Mouse (Mus musculus) ES-Bruce4 (cell line): Measurements from ENCODE around the gene Ppm1h. TPM values are rescaled to one million over a fixed set of nuclear protein-coding genes. Genes with fewer than 3 reads are reported as not detected.
"Not testable (repeated sequence)": the region's sequence is repeated elsewhere in the genome, so short reads cannot be mapped to it uniquely, and the experiment has no call there.

Source experiments
- H3K27ac ChIP-seq: 2 replicates; pipeline ENCODE4 v1.5.1; 2012; ENCODE audit warnings: low read length, inconsistent platforms; ENCODE audit not compliant: insufficient read depth
- H3K27me3 ChIP-seq: 2 replicates; pipeline ENCODE4 v1.6.1; 2012; ENCODE audit warnings: mild to moderate bottlenecking, low read length, inconsistent platforms; ENCODE audit not compliant: control insufficient read depth, poor library complexity, insufficient read depth, severe bottlenecking
- H3K36me3 ChIP-seq: 2 replicates; pipeline ENCODE4 v1.6.1; 2012; ENCODE audit warnings: inconsistent platforms, mild to moderate bottlenecking, low read length, moderate library complexity; ENCODE audit not compliant: control insufficient read depth, poor library complexity, insufficient read depth, severe bottlenecking
- H3K4me1 ChIP-seq: one replicate; pipeline ENCODE4 v1.8.1; 2011; ENCODE audit warnings: low read length; ENCODE audit not compliant: control insufficient read depth, insufficient read depth
- H3K4me3 ChIP-seq: 2 replicates; pipeline ENCODE4 v1.5.1; 2011; ENCODE audit warnings: low read depth, mild to moderate bottlenecking, low read length
- H3K9ac ChIP-seq: 2 replicates; pipeline ENCODE4 v1.6.1; 2012; ENCODE audit warnings: low read depth, mild to moderate bottlenecking, inconsistent platforms; ENCODE audit not compliant: poor library complexity, severe bottlenecking
- H3K9me3 ChIP-seq: replicated peaks from 2 replicates; pipeline ENCODE4 v1.6.1; 2012; ENCODE audit warnings: mild to moderate bottlenecking, low read length, inconsistent platforms; ENCODE audit not compliant: control insufficient read depth, poor library complexity, insufficient read depth, severe bottlenecking
- CTCF ChIP-seq: IDR thresholded peaks from one replicate; pipeline ENCODE4 v1.8.1; 2011; ENCODE audit warnings: low read depth, low read length
- EP300 ChIP-seq: IDR thresholded peaks from 2 replicates; pipeline ENCODE4 v1.6.1; 2011; ENCODE audit warnings: low read depth, low read length; ENCODE audit not compliant: insufficient read depth
- POLR2A ChIP-seq: IDR thresholded peaks from one replicate; pipeline ENCODE4 v1.8.1; 2011; ENCODE audit warnings: low read length; ENCODE audit not compliant: insufficient read depth
- polyA plus RNA-seq: library from polyadenylated mRNA; stranded (reverse); fragments of >200 nt; gene quantifications from 2 replicates; pipeline ENCODE4 v1.2.4, GENCODE M21; 2011; ENCODE audit warnings: low read depth; ENCODE audit not compliant: missing spikeins, insufficient read depth, insufficient read length

Gene Ppm1h
- polyA plus RNA-seq, 1 experiment, result 8.7 TPM

DNA sequence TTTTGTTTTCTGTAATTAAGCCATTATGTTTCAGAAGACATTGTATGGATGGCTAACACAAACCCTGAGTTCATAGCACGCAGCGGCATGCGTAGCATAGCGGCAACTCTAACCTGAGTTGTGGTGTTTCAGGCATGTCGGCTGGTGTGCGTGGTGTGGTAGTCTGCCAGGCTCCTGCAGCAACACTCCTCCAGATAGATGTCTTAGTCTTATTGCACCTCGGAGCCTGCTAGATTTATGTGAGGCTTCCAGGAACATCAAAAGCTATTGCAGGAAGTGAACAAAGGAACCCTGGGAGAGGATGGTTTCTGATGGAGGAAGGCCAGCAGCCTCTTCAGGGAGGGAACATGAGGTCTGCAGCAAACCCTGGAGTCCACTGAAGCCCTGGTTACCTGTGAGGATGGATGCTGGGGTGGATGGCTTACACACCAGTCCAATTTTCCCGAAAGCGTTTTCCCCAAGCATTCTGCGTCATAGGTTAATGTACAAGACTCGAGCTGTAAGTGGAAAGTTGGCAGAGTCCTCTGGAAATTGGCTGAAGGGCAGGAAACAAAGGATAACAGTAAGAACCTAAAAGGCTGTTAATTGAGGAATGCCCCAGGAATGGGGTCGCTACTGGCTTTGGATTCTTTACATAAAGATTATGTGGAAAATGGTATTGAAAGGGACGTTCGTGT lies 239.2 kb downstream of the Ppm1h start:
- TF ChIP-seq CTCF (no peak), POLR2A (no peak), EP300 (no peak)
- H3K9ac ChIP-seq, result no peak overlapping the region
- H3K4me1 ChIP-seq, result no peaks in the 10 kb centered on the region
- no peak overlapping the region for H3K27ac ChIP-seq
- H3K9me3 ChIP-seq, result no peaks in the 10 kb centered on the region
- no peaks in the 10 kb centered on the region for H3K36me3 ChIP-seq
- H3K4me3 ChIP-seq, result no peak overlapping the region
- H3K27me3 ChIP-seq, result no peaks in the 10 kb centered on the region

DNA sequence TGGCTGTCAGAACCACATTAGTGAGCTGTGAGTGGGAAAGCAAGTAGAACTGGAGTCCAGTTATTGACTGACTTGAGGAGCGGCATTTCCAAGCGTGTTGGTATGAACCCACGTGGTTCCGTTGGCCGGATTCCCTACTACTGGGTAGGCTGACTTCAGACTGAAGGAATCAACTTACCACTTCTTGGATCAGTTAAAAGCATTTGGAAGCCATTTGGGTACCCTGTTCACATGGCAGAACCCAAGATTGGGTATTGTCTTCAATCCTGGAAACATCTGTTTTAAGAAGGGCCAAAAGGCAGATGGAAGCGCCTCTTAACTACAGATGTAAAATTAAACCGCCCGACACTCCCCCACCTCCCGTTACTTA lies 239.7 kb downstream of the Ppm1h start:
- Histone ChIP-seq H3K4me1 (no peaks in the 10 kb centered on the region), H3K9ac (no peak overlapping the region), H3K9me3 (no peaks in the 10 kb centered on the region), H3K4me3 (no peak overlapping the region), H3K36me3 (no peaks in the 10 kb centered on the region), H3K27me3 (no peaks in the 10 kb centered on the region), H3K27ac (no peak overlapping the region)
- no peak for TF ChIP-seq CTCF
- no peak for TF ChIP-seq POLR2A
- TF ChIP-seq EP300, result no peak

DNA sequence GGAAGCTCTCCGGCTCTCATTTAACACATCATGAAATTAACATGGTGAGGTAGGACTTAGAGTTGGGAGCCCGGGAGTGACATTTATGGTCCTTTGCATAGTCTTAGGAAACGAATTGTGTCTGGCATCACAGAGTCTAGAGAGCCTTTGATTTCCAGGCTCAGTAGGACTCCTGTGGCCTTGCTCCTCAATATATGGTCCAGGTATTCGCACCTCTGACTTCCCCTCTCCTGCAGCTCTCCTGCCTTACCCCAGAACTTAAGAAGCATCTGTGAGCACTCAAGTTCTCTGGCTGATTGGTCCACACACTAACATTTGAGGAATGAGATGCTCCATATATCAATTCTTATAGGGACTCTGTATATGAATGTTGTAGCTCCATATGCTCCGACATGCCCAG lies 240.2 kb downstream of the Ppm1h start:
- Histone ChIP-seq H3K4me1 (no peaks in the 10 kb centered on the region), H3K27me3 (no peaks in the 10 kb centered on the region), H3K9ac (no peak overlapping the region), H3K27ac (no peak overlapping the region), H3K4me3 (no peak overlapping the region), H3K36me3 (no peaks in the 10 kb centered on the region), H3K9me3 (no peaks in the 10 kb centered on the region)
- TF ChIP-seq POLR2A (no peak), CTCF (no peak), EP300 (no peak)

DNA sequence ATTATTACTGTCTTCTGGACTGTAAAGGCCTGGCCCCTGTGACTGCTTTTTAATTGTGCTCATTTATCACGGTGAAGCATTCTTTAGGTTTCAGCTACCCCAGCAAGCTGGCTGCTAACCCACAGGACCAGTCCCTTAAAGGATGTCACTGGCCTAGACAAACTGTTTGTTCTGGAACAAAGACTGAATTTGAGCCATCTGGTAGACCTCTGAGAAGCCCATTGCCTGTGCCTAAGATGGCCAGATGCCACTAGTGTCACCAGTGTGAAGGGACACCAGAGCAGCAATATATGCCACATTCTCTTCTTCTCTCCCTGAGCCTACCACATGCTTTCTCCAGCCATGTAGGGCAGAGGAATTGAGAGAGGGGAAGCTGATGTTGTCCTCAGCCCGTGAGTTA lies 240.9 kb downstream of the Ppm1h start:
- no peaks in the 10 kb centered on the region for H3K27me3 ChIP-seq
- H3K4me1 ChIP-seq, result no peaks in the 10 kb centered on the region
- TF ChIP-seq EP300 (no peak), CTCF (no peak), POLR2A (no peak)
- H3K36me3 ChIP-seq, result no peaks in the 10 kb centered on the region
- H3K9ac ChIP-seq, result no peak overlapping the region
- H3K27ac ChIP-seq, result no peak overlapping the region
- no peaks in the 10 kb centered on the region for H3K9me3 ChIP-seq
- H3K4me3 ChIP-seq, result no peak overlapping the region

DNA sequence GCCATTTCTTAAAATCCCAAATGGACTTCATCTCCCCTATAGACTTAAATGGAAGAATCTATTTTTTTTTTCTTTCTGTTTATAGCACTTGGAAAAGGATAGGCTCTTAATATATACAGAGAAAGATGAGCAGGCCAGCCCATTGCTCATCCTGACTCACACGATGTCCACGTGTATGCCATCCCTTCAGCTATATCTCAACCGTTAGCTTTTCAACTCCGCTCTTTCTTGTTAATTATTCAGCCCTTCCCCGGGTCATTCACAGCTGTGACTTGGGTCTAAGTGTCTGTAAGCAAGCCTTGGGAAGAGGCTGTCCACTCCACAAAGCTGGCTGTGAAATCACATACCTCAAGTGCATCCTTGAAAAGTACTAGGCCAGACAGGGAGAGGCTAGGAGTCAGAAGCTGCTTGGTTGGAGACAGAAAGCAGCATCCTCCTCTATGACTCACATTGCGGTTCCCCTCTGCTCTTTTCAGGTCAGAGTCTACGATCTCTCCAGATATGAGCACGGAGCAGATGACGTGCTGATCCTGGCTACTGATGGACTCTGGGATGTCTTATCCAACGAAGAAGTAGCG lies 241.7 kb downstream of the Ppm1h start:
- Histone ChIP-seq H3K36me3 (no peaks in the 10 kb centered on the region), H3K4me3 (no peak overlapping the region), H3K27me3 (no peaks in the 10 kb centered on the region), H3K27ac (no peak overlapping the region), H3K9ac (no peak overlapping the region), H3K9me3 (no peaks in the 10 kb centered on the region), H3K4me1 (no peaks in the 10 kb centered on the region)
- TF ChIP-seq CTCF, result no peak
- TF ChIP-seq EP300, result no peak
- TF ChIP-seq POLR2A, result no peak

DNA sequence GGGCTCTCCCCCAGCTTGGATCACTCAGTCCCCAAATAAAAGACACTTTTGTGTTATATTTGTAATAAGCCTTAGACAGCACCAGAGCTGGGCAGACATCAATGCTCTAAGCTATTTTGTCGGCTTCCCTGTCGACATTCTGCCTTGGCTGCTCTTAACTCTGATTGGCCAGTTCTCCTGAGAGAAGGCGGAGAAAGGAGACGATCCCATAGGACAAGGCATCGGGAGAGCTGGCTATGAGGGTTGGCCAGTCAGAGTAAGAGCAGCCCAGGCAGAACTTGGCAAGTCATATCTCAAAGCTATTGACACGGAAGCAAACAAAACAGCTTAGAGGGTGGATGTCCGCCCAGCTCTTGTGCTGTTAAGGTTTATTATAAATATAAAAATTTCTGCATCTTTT lies 243.7 kb downstream of the Ppm1h start:
- H3K27ac ChIP-seq, result no peak overlapping the region
- H3K9me3 ChIP-seq, result no peaks in the 10 kb centered on the region
- H3K9ac ChIP-seq, result no peak overlapping the region
- TF ChIP-seq POLR2A, result no peak
- no peak for TF ChIP-seq EP300
- TF ChIP-seq CTCF, result no peak
- no peaks in the 10 kb centered on the region for H3K36me3 ChIP-seq
- H3K4me1 ChIP-seq, result no peaks in the 10 kb centered on the region
- no peaks in the 10 kb centered on the region for H3K27me3 ChIP-seq
- H3K4me3 ChIP-seq, result no peak overlapping the region

DNA sequence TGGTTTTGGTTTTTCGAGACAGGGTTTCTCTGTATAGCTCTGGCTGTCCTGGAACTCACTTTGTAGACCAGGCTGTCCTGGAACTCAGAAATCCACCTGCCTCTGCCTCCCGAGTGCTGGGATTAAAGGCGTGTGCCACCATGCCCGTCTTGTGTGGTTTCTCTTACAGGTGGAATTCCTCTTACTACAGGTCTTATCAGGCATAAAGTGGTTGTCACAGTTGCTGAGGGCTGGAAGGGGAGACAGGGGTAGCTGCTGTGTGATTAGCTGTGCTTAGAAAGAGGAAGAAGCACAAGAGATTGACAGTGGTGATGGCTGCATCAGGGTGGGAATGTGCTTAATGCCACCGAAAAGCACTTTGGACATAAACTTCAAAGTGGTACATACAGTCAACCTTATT lies 246.0 kb downstream of the Ppm1h start:
- H3K27ac ChIP-seq, H3K4me1 ChIP-seq, H3K27me3 ChIP-seq, H3K36me3 ChIP-seq, H3K9me3 ChIP-seq, H3K4me3 ChIP-seq, H3K9ac ChIP-seq: not testable (repeated sequence)
